Mouse (Mus musculus): ENCODE data around the gene Hs3st3a1.

The Hs3st3a1 gene

GRCm38 (mm10) chr11:64559388-64559787 is 124.3 kb downstream of the Hs3st3a1 start:
- DNase-seq (ENCODE audit: low spot score), result no peak

- no peak for DNase-seq (ENCODE audit: low spot score)
These were observed 125.3 kb downstream of the Hs3st3a1 start for GRCm38 (mm10) chr11:64560471-64560870.

GRCm38 (mm10) chr11:64562771-64563170 is 127.6 kb downstream of the Hs3st3a1 start:
- DNase-seq (ENCODE audit: low spot score), result no peak
